Mouse (Mus musculus): ENCODE results near the gene Actn2. TPM values are rescaled to one million over a fixed set of nuclear protein-coding genes. Genes with fewer than 3 reads are reported as not detected.
A peak's percentile ranks its signal among the peaks of the same experiment; 100 is the strongest.

Gene Actn2
- polyA plus RNA-seq, 1 experiment, result 26.1 TPM

DNA sequence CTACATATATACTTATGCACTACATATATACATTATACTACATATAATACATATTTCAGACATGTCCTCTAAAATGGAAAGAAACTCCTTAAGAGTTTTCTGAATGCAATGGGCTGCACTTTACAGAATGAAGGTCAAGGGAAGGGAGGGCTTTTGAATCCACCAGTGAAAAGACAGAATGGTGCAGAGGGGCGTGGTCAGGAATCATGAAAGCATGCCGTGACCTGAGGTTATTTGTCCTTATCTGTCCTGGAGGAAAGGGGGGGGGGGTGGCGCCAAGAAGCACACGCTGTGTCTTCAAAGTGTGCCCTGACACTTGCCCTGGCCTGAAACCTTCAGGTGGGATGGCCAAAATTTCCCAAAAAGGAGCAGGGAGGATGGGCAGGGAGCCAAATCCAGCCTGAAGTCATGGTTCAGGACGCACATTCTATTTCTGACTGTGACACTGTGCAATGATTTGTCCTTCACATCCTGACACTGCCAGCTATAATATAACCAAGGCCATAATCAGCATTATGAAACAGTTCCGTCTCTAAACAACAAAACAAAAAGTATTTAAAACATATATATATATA, 23.3 kb downstream of the Actn2 start:
- DNase-seq (ENCODE audit: extremely low spot score in 1 of 2, low spot score in 1 of 2), result no peak

- DNase-seq (ENCODE audit: extremely low spot score in 1 of 2, low spot score in 1 of 2), result no peak
These were observed 26.4 kb downstream of the Actn2 start for GRCm38 (mm10) chr13:12314173-12314572.

DNA sequence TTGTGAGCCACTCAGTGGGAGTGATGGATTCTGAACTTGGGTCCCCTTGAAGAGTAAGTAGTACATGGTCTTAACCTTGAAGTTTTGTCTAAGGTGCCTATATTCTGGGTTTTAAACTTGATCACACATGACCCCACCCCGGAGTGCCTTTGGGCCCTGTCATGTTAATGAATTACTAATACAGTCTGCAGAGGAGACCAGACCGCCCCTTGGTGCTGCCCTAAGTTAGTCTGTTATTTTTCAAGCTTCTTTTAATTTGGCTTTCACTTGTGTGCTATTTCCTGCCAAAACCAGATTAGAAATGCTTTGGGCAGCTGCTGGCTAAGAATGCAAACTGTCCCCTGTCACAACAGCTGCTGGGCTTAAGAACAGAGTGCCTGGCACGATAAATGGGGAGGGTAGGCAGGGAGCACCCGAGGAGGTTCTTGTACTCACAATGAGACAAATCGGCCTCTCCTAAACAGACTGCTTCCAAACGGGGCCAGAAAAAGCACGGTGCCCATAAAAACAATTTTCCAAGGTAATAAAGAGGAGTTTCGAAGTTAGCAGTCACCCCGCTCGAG, 28.5 kb downstream of the Actn2 start:
- DNase-seq (ENCODE audit: extremely low spot score in 1 of 2, low spot score in 1 of 2), result no peak

GRCm38 (mm10) chr13:12311371-12311770, 29.2 kb downstream of the Actn2 start:
- no peak for DNase-seq (ENCODE audit: extremely low spot score in 1 of 2, low spot score in 1 of 2)

DNA sequence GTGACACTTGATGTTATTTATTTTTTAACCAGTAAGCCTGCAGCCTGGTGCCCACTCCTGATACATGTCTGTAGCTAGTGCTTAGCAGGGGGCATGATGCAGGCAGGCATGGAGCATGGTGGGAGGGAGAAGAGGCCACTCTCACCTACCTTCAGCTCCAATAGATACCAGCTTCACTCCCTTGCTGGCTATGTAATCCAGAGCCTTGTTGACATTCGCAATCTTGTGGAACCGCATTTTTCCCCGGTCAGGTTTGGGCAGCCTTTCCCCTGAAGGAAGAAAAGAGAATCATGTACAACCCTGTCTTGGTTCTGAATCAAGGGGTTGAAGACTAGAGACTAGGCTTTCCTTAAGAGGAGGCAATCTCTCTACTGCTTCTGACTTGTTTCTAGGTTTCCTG, 31.1 kb downstream of the Actn2 start:
- DNase-seq (ENCODE audit: extremely low spot score in 1 of 2, low spot score in 1 of 2), result no peak

- DNase-seq (ENCODE audit: extremely low spot score in 1 of 2, low spot score in 1 of 2), result no peak
These were observed 31.7 kb downstream of the Actn2 start for GRCm38 (mm10) chr13:12308878-12309277.

DNA sequence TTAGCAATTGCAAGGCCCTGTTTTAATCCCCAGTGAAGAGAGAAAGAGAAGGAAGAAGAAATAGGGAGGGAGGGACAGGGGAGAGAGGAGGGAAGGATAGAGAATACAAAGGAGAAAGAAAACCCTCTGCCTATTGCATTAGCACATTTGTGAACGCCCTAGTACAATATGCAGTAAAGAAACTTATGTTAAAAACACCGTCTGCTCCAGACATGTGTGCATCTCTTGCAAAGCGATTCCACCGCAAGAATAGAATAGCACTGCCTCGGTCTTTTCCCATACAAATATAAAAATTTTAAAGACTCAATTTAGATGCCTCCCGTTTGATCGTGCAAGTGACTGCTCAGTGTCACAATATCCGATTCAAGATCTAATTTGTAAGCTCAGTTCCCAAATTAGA, 32.1 kb downstream of the Actn2 start:
- DNase-seq (ENCODE audit: extremely low spot score in 1 of 2, low spot score in 1 of 2), result no peak

DNA sequence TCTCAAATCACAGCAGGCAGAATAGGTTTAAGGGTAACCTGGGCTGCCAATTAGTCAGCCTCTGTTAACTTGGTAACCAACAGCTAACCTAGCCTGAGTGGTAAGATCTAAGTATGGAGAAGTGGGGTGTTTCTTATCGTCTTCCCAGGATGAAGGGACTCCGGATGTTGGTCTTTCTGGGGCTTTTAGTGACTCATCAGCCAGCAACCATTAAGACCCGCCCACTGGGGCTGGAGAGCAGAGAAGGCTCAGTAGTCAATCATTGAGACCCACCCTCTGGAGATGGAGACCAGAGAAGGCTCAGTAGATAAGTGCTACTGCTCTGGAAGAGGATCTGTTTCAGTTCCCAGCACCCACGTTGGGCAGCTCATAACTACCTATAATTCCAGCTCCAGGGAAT, 33.3 kb downstream of the Actn2 start:
- DNase-seq (ENCODE audit: extremely low spot score in 1 of 2, low spot score in 1 of 2), result no peak

GRCm38 (mm10) chr13:12305540-12305939, 35.0 kb downstream of the Actn2 start:
- no peak for DNase-seq (ENCODE audit: extremely low spot score in 1 of 2, low spot score in 1 of 2)

DNA sequence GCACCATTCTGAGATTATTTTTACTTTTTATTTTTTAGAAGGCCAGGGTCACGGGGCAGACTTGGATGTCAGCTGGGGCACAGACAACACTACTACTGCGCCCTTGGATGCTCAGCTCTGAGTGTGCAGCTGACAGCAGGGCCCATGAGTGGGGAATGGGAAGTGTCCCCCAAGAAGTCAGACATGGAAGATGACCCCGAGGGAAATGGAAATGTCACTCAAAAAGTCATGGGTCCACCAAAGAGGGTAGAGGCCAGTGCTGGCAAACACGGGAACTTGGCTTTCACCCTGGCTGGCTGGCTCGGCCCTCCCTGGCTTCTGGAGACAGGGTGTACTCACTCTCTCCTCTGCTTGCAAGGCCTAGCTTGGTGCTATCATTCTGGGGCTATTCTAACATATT, 35.6 kb downstream of the Actn2 start:
- no peak for DNase-seq (ENCODE audit: extremely low spot score in 1 of 2, low spot score in 1 of 2)

- no peak for DNase-seq (ENCODE audit: extremely low spot score in 1 of 2, low spot score in 1 of 2)
These were observed 42.8 kb downstream of the Actn2 start for GRCm38 (mm10) chr13:12297777-12298176.

DNA sequence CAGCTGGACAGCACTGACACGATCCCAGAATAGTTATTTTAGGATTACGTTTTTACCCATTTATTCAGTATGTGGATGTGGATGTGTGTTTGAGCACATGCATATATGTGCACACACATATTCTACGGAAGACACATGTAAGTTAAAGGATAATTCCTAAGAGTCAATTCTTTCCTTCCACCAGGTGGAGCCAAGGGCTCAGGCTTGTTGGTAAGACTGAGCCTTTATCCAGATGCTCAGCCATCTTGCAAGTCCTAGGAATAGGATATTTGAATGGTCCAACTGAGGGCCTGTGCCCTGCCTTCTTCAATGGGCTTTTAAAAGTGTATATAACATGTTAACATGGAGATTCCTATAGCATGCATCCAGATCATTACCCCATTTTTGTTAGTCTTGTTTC, 43.9 kb downstream of the Actn2 start:
- DNase-seq (ENCODE audit: extremely low spot score in 1 of 2, low spot score in 1 of 2), result peak; percentile 20 to 82

- no peak for DNase-seq (ENCODE audit: extremely low spot score in 1 of 2, low spot score in 1 of 2)
These were observed 46.8 kb downstream of the Actn2 start for GRCm38 (mm10) chr13:12293810-12294209.

- no peak for DNase-seq (ENCODE audit: extremely low spot score in 1 of 2, low spot score in 1 of 2)
These were observed 49.9 kb downstream of the Actn2 start for GRCm38 (mm10) chr13:12290700-12291099.

- DNase-seq (ENCODE audit: extremely low spot score in 1 of 2, low spot score in 1 of 2), result no peak
These were observed 56.0 kb downstream of the Actn2 start for GRCm38 (mm10) chr13:12284528-12284927.

- DNase-seq (ENCODE audit: extremely low spot score in 1 of 2, low spot score in 1 of 2), result no peak
These were observed 56.7 kb downstream of the Actn2 start for GRCm38 (mm10) chr13:12283826-12284225.

GRCm38 (mm10) chr13:12274721-12275120, 65.8 kb downstream of the Actn2 start:
- no peak for DNase-seq (ENCODE audit: extremely low spot score in 1 of 2, low spot score in 1 of 2)

DNA sequence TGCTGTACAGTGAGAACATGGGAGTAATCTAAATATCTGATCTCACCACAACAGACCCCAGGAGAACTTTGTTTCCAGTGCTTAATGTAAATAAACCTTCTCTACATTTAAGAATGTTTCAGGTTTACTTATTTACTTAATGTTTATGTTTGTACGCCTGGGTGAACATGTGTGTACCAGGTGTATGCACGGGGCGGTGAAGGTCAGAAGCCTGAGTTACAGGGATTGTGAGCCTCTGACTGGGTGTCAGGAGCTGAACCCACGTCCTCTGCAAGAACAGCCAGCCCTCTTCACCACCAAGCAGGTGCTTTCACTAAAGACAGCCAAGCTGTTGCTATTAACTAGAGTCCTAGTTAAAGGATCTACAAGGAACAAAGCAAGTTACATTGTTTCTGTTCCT, 66.3 kb downstream of the Actn2 start:
- no peak for DNase-seq (ENCODE audit: extremely low spot score in 1 of 2, low spot score in 1 of 2)

DNA sequence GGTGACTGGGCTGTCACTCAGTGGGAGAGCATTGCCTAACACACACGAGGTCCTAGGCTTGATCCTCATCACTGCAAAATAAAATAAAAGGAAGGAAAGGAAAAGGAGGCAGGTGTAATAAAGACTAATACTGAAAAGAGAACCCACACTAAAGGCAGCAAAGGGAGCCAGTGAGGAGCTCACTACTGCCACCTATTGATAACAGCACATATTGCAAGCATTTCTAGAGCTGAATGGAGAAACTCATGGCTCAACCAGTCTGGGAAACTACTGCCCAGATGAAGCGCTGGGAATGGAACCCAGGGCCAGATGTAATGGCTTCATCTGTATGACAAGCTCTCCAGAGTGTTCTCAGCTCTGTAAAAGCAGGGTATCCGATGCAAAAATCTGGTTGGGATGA, 67.6 kb downstream of the Actn2 start:
- DNase-seq (ENCODE audit: extremely low spot score in 1 of 2, low spot score in 1 of 2), result peak; percentile 15 to 84

GRCm38 (mm10) chr13:12267971-12268370, 72.6 kb downstream of the Actn2 start:
- DNase-seq (ENCODE audit: extremely low spot score in 1 of 2, low spot score in 1 of 2), result no peak

DNA sequence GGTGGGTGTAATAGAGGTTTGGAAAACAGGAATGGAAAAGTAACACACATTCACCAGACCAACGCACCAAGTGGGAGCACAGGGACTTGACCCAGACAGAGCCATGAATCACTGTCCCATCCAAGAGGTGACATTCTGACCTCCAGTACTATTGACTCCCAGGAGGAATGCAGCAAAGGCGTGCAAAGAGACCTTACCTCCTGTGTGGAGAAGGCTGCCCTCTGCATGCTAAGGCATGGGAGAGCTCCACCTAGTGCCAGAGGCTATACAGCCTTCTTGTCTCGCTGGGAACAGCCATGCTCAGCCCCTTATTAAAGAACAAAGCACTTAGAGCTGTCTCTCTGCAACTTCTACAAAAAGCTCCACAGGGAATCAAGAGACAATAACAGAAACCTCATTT, 73.5 kb downstream of the Actn2 start:
- peak in 1 of 2 experiments; percentile 15 for DNase-seq (ENCODE audit: extremely low spot score in 1 of 2, low spot score in 1 of 2)

DNA sequence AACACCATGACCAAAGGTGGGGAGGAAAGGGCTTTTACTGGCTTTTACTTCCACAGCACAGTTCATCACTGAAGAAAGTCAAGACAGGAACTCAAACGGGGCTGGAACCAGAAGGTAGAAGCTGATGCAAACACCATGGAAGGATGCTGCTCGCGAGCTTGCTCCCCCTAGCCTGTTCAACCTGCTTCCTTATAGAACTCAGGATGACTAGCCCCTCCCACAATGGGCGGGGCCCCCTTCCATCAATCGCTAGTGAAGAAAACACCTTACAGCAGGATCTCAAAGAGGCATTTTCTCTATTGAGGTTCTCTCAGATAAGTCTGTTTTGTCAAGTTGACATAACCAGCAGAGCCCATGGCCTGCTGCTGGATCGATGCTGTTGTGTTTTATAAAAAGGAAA, 76.6 kb downstream of the Actn2 start:
- DNase-seq (ENCODE audit: extremely low spot score in 1 of 2, low spot score in 1 of 2), result no peak

- DNase-seq (ENCODE audit: extremely low spot score in 1 of 2, low spot score in 1 of 2), result no peak
These were observed 79.1 kb downstream of the Actn2 start for GRCm38 (mm10) chr13:12261505-12261904.
